Mouse (Mus musculus) left cerebral cortex, postnatal 10 days (tissue): ENCODE data around the gene Psma5. TPM values are rescaled to one million over a fixed set of nuclear protein-coding genes. Genes with fewer than 3 reads are reported as not detected.

ENCODE experiments used
- DNase-seq, 2 experiments: peaks; one replicate each; pipeline ENCODE4 v3.0.0; 2021 to 2022; ENCODE audit warnings: low spot score in 2 of 2, mixed read lengths in 1 of 2; ENCODE audit errors: extremely low spot score in 1 of 2
- intact Hi-C: fragments of 180-260 bp; cut with DNase I; formaldehyde crosslinking; loops from one replicate; pipeline ENCODE4 v1.15.1; 2025
- total RNA-seq, 2 experiments: library from RNA; stranded (reverse); gene quantifications; 2 replicates each; pipeline ENCODE4 v1.2.3; 2021

The Psma5 gene
- total RNA-seq, 2 experiments from 2014 or later = 91.4 to 92.5 TPM

DNA sequence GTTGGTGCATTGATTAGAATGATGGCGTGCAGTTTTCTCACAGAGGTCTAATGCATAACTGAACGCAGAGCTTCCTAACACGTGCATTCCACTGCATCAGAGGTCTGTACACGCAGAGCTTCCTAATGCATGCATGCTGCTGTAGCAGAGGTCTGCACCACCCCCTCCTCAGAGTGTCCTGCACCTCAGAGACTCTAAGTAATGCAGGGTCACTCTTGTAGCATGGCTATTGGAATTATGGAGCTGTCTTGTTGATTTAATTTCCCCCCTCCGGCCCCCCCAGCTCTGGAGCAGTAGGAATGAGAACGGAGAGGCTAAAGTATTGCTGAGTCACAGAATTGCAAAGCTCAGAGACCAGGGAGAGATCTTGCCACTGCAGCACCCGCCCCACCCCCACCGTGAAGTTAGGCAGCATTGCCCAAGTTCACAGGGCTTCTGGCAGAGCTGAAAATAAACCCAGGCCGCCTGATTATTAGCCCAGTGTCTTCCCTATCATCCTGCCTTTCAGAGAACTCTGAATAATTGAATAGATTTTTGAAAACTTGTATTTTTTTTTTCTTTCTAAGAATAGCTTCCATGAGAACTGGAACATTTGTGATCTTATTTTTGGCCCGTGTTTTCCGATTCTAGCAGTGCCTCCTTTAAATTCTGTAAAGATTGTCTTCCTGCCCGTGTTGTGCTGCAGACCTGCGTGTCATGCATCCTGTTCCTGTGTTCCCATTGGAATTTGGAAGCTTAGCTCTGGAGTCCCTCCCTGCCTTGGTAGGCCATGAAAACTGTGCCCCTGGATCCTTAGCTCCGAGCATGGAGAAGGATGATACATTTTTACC lies 39.7 kb downstream of the Psma5 start:
- intact Hi-C loops = no loop called here

DNA sequence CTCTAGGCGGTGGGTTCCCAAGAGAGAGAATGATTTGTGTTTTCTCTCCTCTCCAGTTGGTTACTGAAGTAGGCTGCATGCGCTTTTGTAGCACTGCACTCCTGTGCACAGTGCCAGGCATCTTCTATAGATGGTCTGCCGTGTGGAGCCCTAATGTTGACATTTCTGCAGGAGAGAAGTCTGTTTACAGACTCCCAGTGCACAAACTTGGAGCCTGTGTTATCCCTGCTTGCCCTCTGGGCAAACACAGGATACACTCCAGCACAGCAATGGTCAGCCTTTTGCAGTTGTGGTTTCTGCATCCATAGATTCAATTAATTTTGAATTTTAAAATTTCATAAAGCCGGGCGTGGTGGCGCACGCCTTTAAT lies 40.3 kb downstream of the Psma5 start:
- DNase-seq = no peak
- intact Hi-C loops = no loop called here

More for the DNA sequence above, 39.7 kb downstream of the Psma5 start:
- DNase-seq = peak in 1 of 2 experiments; percentile 69

DNA sequence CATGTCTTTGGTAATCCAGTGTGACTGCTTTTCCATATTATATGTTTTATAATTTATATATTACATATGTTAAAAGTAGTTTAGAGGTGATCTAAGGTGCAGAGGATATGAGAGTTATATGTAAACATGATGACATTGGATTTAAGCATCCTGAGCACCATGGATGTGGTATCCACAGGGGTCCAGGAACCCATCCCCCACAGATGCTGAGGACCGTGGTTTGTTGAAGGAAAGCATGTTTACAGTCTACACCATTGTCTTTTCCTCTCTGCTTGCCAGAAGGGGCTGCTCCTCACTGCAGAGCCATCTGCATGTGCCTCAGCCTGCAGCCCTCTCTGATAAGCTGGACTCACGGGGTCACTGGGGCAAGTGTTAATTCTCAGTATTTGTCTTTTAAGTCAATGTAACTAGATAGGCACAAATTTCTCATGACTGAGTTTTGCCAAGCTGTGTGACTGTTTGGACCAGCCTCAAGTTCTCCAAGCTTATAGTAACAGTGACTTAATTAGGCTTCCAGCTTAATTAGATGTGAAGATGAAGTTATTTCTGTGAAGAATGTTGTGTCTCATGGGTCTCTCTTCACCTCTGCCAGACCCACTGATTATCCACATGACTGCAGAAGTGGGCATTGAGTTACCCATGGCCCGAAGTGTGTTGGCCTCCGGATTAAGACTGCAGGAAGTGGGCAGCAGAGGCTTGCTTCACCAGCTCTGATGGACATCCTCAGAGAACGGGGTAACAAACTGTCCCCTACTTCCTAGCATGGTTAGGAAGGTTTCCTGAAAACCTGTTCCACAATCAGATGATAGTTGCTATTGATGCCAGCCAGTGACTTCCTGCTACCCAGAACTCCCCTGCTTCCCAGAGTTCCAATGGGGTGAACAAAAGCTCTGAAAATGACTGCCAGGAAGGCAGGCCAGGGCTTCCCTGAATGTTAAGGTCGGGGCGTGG lies 41.2 kb downstream of the Psma5 start:
- DNase-seq = peak in 1 of 2 experiments; percentile 56
- intact Hi-C loops = no loop called here

DNA sequence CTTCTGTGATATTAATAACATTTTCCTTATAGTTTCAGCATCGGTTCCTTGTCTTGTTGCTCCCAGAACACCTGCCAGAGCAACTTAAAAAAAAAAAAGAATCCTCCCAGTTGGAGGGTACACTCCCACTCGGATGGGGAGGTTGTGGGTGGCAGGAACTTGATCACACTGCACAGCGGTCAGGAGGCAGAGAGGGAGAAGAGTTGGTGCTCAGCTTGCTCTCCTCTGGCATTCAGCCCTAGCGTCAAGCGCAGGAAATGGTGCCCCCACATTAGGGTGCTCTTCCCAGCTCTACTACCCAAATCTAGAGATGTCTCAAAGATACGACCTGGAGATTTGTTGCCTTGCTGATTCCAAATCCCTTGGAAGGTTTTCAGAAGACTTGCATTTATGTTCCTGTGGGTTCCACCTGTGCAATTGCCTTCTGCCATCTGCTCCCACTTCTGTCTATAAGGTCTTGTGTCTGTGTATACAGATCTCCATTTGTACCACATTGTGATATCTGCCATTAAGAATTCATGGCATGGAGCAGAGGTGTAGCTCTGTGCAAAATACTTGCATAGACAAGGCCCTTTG lies 43.8 kb downstream of the Psma5 start:
- DNase-seq = no peak
- intact Hi-C loops = no loop called here

DNA sequence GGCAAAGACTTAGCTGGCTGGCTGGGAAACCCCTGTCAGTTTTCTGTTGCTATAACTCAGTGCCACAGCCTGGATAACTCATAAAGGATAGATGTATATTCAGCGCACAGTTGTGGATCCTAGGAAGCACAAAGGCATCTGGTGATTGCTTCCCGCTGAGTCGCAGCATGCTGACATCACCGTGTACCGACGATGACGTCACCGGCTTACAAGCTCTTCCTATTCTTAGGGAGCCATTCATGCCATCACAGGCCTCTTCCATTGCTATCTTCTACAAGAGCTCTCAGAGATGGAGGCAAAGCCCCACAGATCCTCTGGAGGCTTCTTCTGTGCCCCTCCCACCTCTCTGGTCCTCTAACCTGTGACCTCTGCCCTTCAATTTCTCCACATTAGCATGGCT lies 47.0 kb downstream of the Psma5 start:
- intact Hi-C loops = no loop called here
- no peak for DNase-seq

DNA sequence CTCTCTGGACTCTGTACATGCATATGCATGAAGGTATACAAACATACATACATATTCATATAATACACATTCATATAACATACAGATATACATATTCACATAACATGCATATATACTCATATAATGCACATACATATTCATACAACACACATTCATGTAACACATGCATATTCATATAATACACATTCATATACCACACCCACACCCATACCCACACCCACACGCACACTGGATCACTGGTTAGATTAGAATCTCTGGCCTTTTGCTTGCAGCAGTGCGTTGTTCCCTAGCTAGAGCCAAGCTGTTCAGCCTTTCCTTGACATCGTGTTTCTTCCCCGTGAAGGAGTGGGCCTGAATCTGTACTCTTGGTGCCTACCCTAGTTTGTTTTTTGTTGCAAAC lies 48.0 kb downstream of the Psma5 start:
- DNase-seq = no peak
- intact Hi-C loops = no loop called here

DNA sequence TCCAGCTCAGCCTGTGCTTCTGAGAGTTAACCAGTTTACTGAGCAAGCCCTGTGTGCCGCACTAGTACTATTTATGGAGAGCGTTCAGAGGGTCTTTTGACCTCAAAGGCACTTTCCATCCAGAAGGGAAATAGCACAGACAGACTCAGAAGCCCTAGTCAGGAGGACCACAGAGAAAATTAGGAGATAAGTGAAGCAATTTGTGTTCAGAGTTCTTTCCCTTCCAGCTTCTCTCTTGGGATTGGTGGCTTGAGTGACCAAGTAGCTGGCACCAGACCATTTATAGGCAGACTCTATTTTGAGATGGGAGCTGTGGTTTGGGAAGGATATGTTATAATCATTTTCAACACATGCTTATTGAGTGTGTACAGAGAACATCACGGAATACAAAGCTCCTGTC lies 49.7 kb downstream of the Psma5 start:
- no peak for DNase-seq
- intact Hi-C loops = no loop called here

DNA sequence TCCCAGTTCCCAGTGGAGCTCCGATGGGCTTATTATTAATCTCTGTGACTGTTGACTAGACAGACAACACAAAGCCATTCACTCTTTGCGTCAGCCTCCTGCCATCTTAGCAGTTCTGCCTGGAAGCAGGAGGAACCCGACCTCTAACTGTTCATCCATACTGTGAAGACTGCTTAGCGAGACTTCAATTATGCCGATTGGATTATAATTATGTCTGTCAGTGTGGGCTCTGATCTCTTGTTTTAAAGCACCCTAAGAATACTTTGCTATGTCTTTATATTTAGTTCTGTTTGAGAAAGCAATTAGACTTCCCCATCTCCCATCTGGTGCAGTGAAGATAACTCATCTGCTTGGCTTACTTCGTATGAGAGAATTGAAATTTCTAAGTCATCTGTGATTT lies 50.8 kb downstream of the Psma5 start:
- no peak for DNase-seq
- intact Hi-C loops = no loop called here

DNA sequence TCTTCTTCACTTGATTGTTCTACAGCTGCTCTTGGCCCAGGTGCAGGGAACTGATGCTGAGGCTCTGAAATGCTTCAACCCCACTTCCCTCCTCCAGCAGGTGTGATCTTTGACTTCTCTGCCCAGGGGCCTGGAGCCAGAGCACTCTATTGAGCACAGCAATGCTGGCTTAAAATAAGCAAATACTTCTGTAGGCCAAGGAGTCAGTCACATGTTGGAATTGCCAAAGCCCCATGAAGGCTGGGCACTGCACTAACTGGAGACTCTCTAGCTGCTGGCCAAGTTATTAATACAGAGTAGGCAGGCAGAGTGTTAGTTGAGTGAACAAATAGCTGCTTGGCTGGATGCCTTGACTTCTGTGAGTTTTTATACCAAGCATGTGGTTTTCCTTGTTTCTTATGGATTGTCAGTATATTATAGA lies 54.2 kb downstream of the Psma5 start:
- intact Hi-C loops = no loop called here
- DNase-seq = no peak

DNA sequence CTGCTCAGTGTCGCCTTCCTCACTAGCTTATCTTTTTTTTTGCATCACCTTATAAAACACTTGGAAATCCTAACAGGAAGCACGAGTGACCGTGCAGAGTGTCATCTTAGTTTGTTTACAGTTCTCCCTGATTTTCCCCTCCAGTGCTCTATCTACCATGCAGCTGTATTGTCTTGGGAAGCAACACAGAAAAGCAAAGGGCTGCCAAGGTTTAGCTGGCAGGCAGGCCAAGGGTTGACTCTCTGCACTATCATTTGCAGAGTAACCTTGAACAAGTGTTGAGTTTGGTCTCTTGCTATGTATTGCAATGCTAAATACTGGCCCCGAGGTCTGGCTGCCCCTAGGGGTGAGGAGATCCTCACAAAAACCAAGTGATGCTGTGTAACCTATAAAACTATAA lies 55.0 kb downstream of the Psma5 start:
- intact Hi-C loops = no loop called here
- DNase-seq = no peak

DNA sequence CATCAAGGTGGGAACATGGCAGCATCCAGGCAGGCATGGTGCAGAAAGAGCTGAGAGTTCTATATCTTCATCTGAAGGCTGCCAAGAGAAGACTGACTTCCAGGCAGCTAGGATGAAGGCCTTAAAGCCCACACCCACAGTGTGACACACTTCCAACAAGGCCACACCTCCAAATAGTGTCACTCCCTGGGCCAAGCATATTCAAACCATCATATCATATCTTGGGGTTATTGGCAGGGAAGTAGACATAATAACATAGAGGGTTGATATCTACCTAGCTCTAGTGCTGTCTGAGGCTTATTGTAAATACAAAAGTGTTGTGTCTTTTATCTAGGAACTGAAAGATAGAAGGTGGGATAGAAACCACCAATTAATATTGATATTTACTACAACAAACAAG lies 55.7 kb downstream of the Psma5 start:
- intact Hi-C loops = no loop called here
- no peak for DNase-seq

DNA sequence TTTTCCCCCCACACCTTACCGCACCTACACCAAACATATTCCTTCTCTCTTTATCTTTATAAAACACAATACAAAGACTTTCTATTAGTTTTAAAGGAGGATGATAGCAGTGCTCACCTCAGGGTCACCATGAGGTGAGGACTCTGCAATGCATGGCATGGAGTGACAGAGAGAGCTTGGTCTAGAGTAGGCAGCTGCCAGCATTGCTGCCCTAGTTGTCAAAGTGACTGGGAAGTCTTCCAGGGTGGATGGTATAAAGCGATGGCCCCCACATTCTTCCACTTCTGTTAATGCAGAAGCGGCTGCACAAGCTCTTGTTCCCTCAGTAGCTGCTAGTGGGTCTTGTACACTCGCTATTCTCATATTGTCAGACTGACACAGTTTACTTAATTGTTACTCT lies 56.4 kb downstream of the Psma5 start:
- no peak for DNase-seq
- intact Hi-C loops = no loop called here

DNA sequence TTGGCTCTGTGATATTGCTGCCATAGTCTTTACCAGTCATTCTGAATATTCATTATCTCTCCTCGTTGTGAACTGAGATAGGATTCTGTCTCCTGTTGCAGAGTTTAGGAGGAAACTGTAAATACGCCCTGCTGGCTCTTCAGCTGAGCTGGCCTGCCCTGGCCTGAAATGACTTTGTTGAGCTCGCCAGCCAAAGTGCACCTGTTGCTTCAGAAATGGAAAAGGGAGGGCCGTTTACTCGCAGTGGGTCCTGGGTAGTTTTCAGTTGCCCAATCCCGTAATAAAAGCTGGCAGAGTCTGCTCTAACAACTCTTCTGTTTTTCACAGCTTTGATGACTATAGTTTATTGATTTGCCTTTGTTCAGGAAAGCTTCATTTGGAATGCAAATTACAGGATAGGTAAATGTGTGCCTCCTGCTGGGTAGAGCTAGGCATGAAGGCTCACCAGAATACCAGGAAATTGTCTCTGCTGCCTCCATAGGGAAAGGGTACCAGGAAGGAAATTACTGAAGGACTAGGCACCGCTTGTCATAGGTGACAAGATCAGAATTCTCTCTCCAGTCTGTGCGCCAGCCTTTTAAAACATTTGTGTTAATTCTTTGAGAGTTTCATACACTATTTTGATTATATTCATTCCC lies 57.4 kb downstream of the Psma5 start:
- DNase-seq = no peak
- intact Hi-C loops = no loop called here

DNA sequence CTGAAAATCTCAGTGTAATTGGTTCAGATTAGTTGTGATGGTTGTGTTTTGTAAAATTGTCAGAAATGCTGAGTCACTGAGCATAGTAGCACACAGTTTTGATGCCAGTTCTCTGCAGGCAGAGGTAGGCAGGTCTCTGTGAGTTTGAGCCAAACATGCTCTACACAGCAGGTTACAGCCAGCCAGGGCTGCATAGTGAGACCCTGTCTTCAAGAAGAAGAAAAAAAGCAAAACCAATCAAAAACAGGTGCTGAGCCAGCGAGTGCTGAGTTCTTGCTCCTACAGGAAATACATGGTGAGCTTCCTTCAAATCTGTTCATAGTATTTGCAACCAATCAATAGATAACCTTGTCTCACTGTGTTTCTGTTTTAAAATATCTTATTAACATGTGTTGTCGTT lies 61.8 kb downstream of the Psma5 start:
- intact Hi-C loops = no loop called here

DNA sequence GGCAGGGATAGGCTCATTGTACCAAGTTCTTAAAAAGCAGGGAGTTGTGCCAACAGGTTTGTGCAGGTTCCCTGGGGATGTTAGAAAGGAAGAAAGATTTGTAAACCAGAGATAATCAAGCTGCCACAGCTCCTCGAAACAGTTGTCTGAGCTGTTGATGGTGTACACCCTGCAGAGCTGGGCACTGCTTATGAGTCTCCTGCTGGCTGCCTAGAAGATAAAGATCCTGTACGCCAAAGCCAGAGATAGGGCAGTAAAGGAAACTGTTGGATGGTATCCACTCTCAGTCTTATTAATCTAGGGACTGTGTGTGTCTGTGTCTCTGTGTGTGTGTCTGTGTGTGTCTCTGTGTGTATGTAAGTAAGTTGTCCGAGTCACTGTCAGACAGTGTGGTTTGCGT lies 64.9 kb downstream of the Psma5 start:
- DNase-seq = no peak
- intact Hi-C loops = no loop called here

More for the DNA sequence above, 61.8 kb downstream of the Psma5 start:
- DNase-seq = no peak

DNA sequence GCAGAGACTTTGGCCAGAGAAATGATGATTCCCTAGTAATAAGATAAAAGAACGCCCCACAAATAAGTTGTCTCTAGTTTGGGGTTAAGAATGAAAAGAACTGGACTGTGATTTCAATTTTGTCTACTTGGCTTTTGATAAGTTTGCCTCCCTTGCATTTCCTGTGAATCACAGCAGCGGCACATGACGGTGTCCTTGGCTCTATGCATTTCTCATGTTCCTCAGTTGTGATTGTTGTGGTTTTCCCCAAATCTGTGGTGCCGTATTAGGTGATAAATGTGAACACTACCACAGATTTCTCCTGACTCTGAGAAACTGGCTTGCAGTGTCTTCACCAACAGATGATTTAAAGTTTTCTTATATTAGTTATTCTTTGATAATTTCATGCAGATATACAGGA lies 65.4 kb downstream of the Psma5 start:
- intact Hi-C loops = no loop called here
- DNase-seq = no peak

DNA sequence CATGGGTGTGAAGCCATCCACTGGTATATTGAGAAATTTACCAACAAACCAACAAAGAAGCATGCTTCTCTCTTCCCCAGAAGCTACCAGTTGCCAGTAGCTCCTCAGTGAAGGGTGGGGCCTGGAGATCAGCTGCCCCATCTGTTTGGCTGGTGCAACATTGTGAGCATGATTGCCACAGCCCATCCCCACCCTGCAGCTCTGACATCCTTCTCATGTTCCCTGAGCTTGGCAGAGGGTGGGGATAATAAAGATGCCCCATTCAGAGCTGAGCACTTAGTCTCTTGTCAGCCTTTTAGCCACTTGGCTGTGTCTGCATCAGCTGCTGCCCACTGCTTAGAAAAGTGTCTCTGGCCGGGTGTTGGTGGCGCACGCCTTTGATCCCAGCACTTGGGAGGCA lies 66.2 kb downstream of the Psma5 start:
- DNase-seq = no peak

DNA sequence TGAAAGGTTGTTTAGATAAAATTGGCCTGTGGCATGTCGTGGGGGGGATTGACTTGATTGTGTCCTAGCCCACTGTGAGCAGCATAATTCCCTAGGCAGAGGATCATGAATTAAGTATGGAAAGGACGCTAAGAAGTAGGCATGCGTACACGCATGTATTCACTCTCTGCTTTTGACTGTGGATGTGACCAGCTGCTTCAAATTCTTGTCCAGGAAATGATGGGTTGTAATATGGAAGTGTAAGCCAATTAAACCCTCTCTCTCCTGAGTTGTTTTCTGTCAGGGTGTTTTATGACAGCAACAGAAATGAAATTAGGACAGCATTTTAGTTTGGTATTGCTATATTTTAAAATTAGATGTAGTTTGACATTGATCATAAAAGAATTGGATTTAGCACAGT lies 68.1 kb downstream of the Psma5 start:
- intact Hi-C loops = loop anchor here (5.0 kb wide), 1 partner anchor 38 kb away; no protein-coding TSS in a partner anchor
- DNase-seq = no peak

More for the DNA sequence above, 66.2 kb downstream of the Psma5 start:
- intact Hi-C loops = no loop called here

DNA sequence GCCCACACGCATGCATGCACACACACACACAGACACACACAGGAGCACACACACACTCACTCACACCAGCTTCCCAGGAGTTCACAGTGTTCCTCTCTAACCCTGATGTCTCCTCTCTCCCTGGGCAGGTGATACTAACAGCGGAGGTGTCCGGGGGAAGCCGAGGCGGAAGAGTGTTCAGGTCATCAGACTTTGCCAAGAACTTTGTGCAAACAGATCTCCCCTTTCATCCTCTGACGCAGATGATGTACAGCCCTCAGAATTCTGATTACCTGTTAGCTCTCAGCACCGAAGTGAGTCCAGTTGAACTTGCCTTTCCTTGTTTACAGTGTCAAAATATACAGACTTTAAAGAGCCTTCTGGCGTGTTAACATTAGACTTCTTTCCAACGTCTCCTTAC lies 68.8 kb downstream of the Psma5 start:
- intact Hi-C loops = loop anchor here (5.0 kb wide), 1 partner anchor 38 kb away; no protein-coding TSS in a partner anchor
- DNase-seq = no peak
